Mouse (Mus musculus): ENCODE measurements around the gene Epop.

The Epop gene

GRCm38 (mm10) chr11:97629576-97629975 is at the start of gene Epop:
Gene Epop, minus strand, starts transcription at chr11:97629702.
- peak; percentile 72 for DNase-seq (ENCODE audit: low read depth)

GRCm38 (mm10) chr11:97678301-97678700 is 48.8 kb upstream of the Epop start:
- no peak for DNase-seq (ENCODE audit: low read depth)

GRCm38 (mm10) chr11:97677842-97678241 is 48.3 kb upstream of the Epop start:
- DNase-seq (ENCODE audit: low read depth), result no peak

- DNase-seq (ENCODE audit: low read depth), result no peak
These were observed 47.9 kb upstream of the Epop start for GRCm38 (mm10) chr11:97677381-97677780.

GRCm38 (mm10) chr11:97676050-97676754 is 46.7 kb upstream of the Epop start:
- DNase-seq (ENCODE audit: low read depth), result no peak

GRCm38 (mm10) chr11:97673148-97673547 is 43.6 kb upstream of the Epop start:
- no peak for DNase-seq (ENCODE audit: low read depth)

GRCm38 (mm10) chr11:97671177-97671527 is 41.6 kb upstream of the Epop start:
- no peak for DNase-seq (ENCODE audit: low read depth)

GRCm38 (mm10) chr11:97670234-97671176 is 41.0 kb upstream of the Epop start:
- no peak for DNase-seq (ENCODE audit: low read depth)

- DNase-seq (ENCODE audit: low read depth), result no peak
These were observed 40.3 kb upstream of the Epop start for GRCm38 (mm10) chr11:97669829-97670228.

GRCm38 (mm10) chr11:97669268-97669667 is 39.8 kb upstream of the Epop start:
- DNase-seq (ENCODE audit: low read depth), result no peak

GRCm38 (mm10) chr11:97668160-97668559 is 38.7 kb upstream of the Epop start:
- no peak for DNase-seq (ENCODE audit: low read depth)

- no peak for DNase-seq (ENCODE audit: low read depth)
These were observed 37.3 kb upstream of the Epop start for GRCm38 (mm10) chr11:97666794-97667193.

GRCm38 (mm10) chr11:97666221-97666620 is 36.7 kb upstream of the Epop start:
- no peak for DNase-seq (ENCODE audit: low read depth)

GRCm38 (mm10) chr11:97665431-97665830 is 35.9 kb upstream of the Epop start:
- no peak for DNase-seq (ENCODE audit: low read depth)

- DNase-seq (ENCODE audit: low read depth), result no peak
These were observed 35.3 kb upstream of the Epop start for GRCm38 (mm10) chr11:97664771-97665240.

- no peak for DNase-seq (ENCODE audit: low read depth)
These were observed 34.8 kb upstream of the Epop start for GRCm38 (mm10) chr11:97664339-97664665.

- no peak for DNase-seq (ENCODE audit: low read depth)
These were observed 34.2 kb upstream of the Epop start for GRCm38 (mm10) chr11:97663528-97664338.

- no peak for DNase-seq (ENCODE audit: low read depth)
These were observed 33.5 kb upstream of the Epop start, which contains the start of gene Mllt6 for GRCm38 (mm10) chr11:97662893-97663527. Gene Mllt6, plus strand, starts transcription at chr11:97663414.

- DNase-seq (ENCODE audit: low read depth), result no peak
These were observed 32.8 kb upstream of the Epop start for GRCm38 (mm10) chr11:97662207-97662892.

- DNase-seq (ENCODE audit: low read depth), result no peak
These were observed 32.2 kb upstream of the Epop start for GRCm38 (mm10) chr11:97661648-97662133.
